Mouse (Mus musculus): ENCODE measurements around the gene Rapgef3.

Gene Rapgef3

GRCm38 (mm10) chr15:97767280-97768186, at the start of gene Rapgef3:
TSS of gene Rapgef3 (minus strand) at chr15:97767972.
- DNase-seq (ENCODE audit: low spot score): peak; percentile 80

GRCm38 (mm10) chr15:97816199-97816994, 48.6 kb upstream of the Rapgef3 start:
- no peak for DNase-seq (ENCODE audit: low spot score)

GRCm38 (mm10) chr15:97815254-97815653, 47.5 kb upstream of the Rapgef3 start:
- DNase-seq (ENCODE audit: low spot score): no peak

GRCm38 (mm10) chr15:97814703-97815102, 46.9 kb upstream of the Rapgef3 start:
- DNase-seq (ENCODE audit: low spot score): no peak

- DNase-seq (ENCODE audit: low spot score): no peak
Observed at GRCm38 (mm10) chr15:97813452-97814204, 45.9 kb upstream of the Rapgef3 start.

GRCm38 (mm10) chr15:97812875-97813274, 45.1 kb upstream of the Rapgef3 start:
- no peak for DNase-seq (ENCODE audit: low spot score)

- no peak for DNase-seq (ENCODE audit: low spot score)
Observed at GRCm38 (mm10) chr15:97812126-97812525, 44.4 kb upstream of the Rapgef3 start.

GRCm38 (mm10) chr15:97811307-97811706, 43.5 kb upstream of the Rapgef3 start:
- DNase-seq (ENCODE audit: low spot score): no peak

- no peak for DNase-seq (ENCODE audit: low spot score)
Observed at GRCm38 (mm10) chr15:97810399-97810798, 42.6 kb upstream of the Rapgef3 start.

- DNase-seq (ENCODE audit: low spot score): no peak
Observed at GRCm38 (mm10) chr15:97809942-97810341, 42.2 kb upstream of the Rapgef3 start.

- DNase-seq (ENCODE audit: low spot score): no peak
Observed at GRCm38 (mm10) chr15:97809206-97809605, 41.4 kb upstream of the Rapgef3 start.

GRCm38 (mm10) chr15:97808532-97808931, 40.8 kb upstream of the Rapgef3 start:
- no peak for DNase-seq (ENCODE audit: low spot score)

- no peak for DNase-seq (ENCODE audit: low spot score)
Observed at GRCm38 (mm10) chr15:97807867-97808266, 40.1 kb upstream of the Rapgef3 start.

GRCm38 (mm10) chr15:97802575-97802974, 34.8 kb upstream of the Rapgef3 start:
- peak; percentile 80 for DNase-seq (ENCODE audit: low spot score)

GRCm38 (mm10) chr15:97801811-97802210, 34.0 kb upstream of the Rapgef3 start:
- DNase-seq (ENCODE audit: low spot score): no peak

- no peak for DNase-seq (ENCODE audit: low spot score)
Observed at GRCm38 (mm10) chr15:97800853-97801252, 33.1 kb upstream of the Rapgef3 start.

GRCm38 (mm10) chr15:97799446-97799845, 31.7 kb upstream of the Rapgef3 start:
- DNase-seq (ENCODE audit: low spot score): no peak

GRCm38 (mm10) chr15:97798134-97798533, 30.4 kb upstream of the Rapgef3 start:
- DNase-seq (ENCODE audit: low spot score): peak; percentile 81

GRCm38 (mm10) chr15:97796674-97797310, 29.0 kb upstream of the Rapgef3 start:
- no peak for DNase-seq (ENCODE audit: low spot score)

- DNase-seq (ENCODE audit: low spot score): no peak
Observed at GRCm38 (mm10) chr15:97795559-97796235, 27.9 kb upstream of the Rapgef3 start.

GRCm38 (mm10) chr15:97794268-97794667, 26.5 kb upstream of the Rapgef3 start:
- no peak for DNase-seq (ENCODE audit: low spot score)

Measured in embryo, embryonic 10 days (tissue).